Mouse (Mus musculus) cerebellum, adult 18-20 months (tissue): ENCODE measurements around the gene Ccar1.
"Not testable (repeated sequence)": the region's sequence is repeated elsewhere in the genome, so short reads cannot be mapped to it uniquely, and the experiment has no call there.

Source experiments
- DNase-seq, 2 experiments: peaks; one replicate each; pipeline ENCODE4 v3.0.0; 2021

Gene Ccar1

DNA sequence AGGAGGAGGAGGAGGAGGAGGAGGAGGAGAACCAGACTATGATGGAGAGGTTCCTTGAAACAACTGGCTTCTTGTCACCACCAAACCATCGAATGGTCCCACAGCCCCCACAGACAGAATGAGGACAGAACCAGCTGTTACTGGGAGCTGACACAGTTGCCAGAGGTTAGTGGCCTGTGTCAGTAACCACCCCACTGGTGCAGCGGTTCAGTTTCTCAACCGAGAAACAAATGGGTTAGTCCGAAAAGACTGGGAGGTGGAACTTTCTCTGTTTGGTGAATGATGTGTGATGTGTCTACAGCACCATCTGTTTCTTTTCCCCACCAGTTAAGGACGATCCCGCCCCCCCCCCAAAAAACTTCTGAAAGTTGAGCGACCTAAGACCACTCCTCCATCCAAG is 67.2 kb downstream of the Ccar1 start:
- no peak for DNase-seq

DNA sequence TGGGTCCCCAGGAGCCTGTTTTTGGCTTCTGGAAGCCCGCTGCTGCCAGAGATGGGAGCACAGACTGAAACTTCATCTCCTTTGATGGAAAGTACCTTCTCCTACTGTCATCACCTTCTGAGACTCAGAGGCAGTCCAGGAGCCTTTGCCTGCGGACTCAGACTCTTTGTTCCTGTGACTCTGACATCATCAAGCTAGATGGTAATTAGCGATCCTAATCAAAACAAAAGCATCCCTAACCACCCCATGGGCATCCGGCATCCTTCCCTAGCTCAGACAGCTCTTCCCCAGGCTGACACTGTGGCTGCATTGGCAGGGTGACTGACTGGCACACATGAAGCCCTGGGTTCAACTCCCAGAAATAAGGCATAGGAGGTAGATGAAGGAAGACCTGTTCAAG is 69.4 kb downstream of the Ccar1 start:
- DNase-seq: no peak

DNA sequence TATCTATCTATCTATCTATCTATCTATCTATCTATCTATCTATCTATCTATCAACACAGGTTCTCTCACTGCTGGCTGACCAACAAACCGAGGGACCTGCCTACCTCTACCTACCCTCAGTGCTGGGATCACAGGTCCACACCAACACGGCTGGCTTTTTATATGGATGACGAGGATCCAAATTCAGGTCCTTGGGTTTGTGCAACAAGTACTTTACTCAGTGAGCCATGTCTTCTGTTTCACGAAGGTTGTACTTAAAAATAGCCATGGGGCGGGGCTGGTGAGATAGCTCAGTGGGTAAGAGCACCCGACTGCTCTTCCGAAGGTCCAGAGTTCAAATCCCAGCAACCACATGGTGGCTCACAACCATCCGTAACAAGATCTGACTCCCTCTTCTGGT is 71.5 kb downstream of the Ccar1 start:
- not testable (repeated sequence) for DNase-seq

DNA sequence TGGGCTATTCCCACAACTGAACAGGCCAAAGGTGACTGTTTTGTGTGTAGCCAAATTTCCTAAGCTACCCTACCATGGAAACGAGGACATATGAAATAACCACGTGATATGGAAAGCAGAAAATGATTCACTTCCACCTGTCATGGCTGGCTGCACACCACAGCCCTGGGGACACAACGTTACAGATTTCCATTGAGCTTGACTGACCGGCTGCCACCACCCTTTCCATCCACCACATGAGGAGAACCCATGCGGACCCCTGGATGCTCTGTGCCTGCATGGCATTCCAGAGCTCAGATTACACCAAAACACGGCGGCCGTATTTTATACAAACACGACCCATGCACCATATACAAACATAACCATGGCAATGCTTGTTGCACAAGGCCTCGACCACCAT is 78.6 kb downstream of the Ccar1 start:
- no peak for DNase-seq

DNA sequence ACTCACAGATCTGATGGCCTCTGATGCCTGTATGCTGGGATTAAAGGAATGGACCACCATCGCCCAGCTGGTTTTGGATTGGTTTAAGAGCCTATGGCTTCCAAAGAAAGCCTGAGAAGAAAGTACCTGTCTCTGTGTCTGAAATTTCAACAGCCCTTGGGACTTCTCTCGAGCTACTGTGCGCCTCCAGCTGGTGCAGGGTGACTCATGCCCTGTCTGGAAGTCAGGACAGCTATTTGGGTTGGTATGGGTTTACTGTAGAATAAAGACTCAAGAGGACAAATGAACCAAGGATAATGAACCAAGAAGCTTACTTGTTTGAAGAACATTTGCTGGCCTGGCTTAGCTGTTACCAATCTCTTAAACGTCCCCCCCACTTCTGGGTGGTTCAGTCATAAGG is 88.5 kb downstream of the Ccar1 start:
- no peak for DNase-seq

DNA sequence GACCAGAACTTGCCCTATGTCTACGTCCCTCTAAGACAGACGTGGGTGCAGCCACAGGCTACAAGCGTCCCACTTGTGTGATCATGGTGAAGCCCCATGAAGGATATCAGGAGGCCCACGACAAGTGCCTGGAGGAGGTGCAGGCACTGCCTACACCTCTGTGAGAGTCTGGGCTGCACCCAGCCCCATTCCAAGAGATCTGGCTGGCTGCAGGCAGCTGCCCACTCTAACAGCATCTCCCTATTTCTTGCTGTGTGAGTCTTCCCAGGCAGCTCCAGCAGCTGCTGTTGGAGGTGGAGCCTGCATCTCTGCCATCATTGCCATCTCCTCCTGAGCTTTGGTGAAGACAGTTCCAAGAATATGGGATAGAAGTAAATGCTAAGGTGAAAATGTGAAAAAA is 89.7 kb downstream of the Ccar1 start:
- DNase-seq: no peak
